Mouse (Mus musculus) thymus, adult 2 months (tissue): Measurements from ENCODE around the gene Sept9. TPM values are rescaled to one million over a fixed set of nuclear protein-coding genes. Genes with fewer than 3 reads are reported as not detected.

Experiments
- DNase-seq: peaks from one replicate; pipeline ENCODE4 v3.0.0; 2021
- H3K27ac ChIP-seq: fragments of 200-500 bp; 2 replicates; pipeline ENCODE4 v1.5.1; 2012; ENCODE audit warnings: low read length, control low read depth; ENCODE audit not compliant: control insufficient read depth, insufficient read depth
- H3K27me3 ChIP-seq: fragments of 200-500 bp; 2 replicates; pipeline ENCODE4 v1.6.1; 2012; ENCODE audit warnings: mild to moderate bottlenecking, low read length, moderate library complexity, mixed read lengths; ENCODE audit not compliant: control insufficient read depth, insufficient read depth
- H3K36me3 ChIP-seq: fragments of 200-500 bp; 2 replicates; pipeline ENCODE4 v1.6.1; 2012; ENCODE audit warnings: mild to moderate bottlenecking, low read length, moderate library complexity; ENCODE audit not compliant: control insufficient read depth, insufficient read depth
- H3K4me1 ChIP-seq: fragments of 200-500 bp; replicated peaks from 2 replicates; pipeline ENCODE4 v1.6.1; 2012; ENCODE audit warnings: low read length; ENCODE audit not compliant: control insufficient read depth, insufficient read depth
- H3K4me3 ChIP-seq: fragments of 200-500 bp; 2 replicates; pipeline ENCODE4 v1.5.1; 2012; ENCODE audit warnings: mild to moderate bottlenecking, low read length, control low read depth, moderate library complexity; ENCODE audit not compliant: control insufficient read depth, insufficient read depth
- CTCF ChIP-seq: fragments of 200-500 bp; IDR thresholded peaks from 2 replicates; pipeline ENCODE4 v1.5.1; 2012; ENCODE audit warnings: mild to moderate bottlenecking, control low read depth, low read length, moderate library complexity, borderline replicate concordance; ENCODE audit not compliant: control insufficient read depth, poor library complexity, insufficient read depth; ENCODE audit errors: extremely low read depth
- POLR2A ChIP-seq: fragments of 200-500 bp; IDR thresholded peaks from 2 replicates; pipeline ENCODE4 v1.6.1; 2012; ENCODE audit warnings: mild to moderate bottlenecking, low read length, control low read depth, moderate library complexity; ENCODE audit not compliant: control insufficient read depth, poor library complexity, insufficient read depth; ENCODE audit errors: extremely low read depth
- WGBS: fragments of 180-500 bp; shearing (Covaris S2); methylation state at CpG from one replicate; pipeline ENCODE4 v1.1.7; 2018; 5-methylcytosine and 5-hydroxymethylcytosine counted together
- polyA plus RNA-seq: library from polyadenylated mRNA; depleted of rRNA; stranded (reverse); fragments of >200 nt; gene quantifications from 2 replicates; pipeline ENCODE4 v1.2.3, GENCODE M21; 2012

The Sept9 gene
- polyA plus RNA-seq, 1 experiment = 113 TPM

GRCm38 (mm10) chr11:117296116-117296499 is 96.6 kb downstream of the Sept9 start:
- Histone ChIP-seq H3K27ac (no peak overlapping the region), H3K36me3 (peaks cover 7% of the 10 kb centered on the region; the same call in 1 of the 2 replicates), H3K4me3 (no peak overlapping the region), H3K27me3 (no peaks in the 10 kb centered on the region), H3K4me1 (peaks cover 88% of the 10 kb centered on the region)
- 88% methylated on average over 4 of the region's 4 CpGs for WGBS
- DNase-seq = no peak
- TF ChIP-seq CTCF = no peak
- TF ChIP-seq POLR2A = no peak

- no peak for DNase-seq
- H3K4me1 ChIP-seq = peaks cover 86% of the 10 kb centered on the region
- H3K27me3 ChIP-seq = no peaks in the 10 kb centered on the region
- no peak for TF ChIP-seq CTCF
- TF ChIP-seq POLR2A = no peak
- H3K36me3 ChIP-seq = peaks cover 2% of the 10 kb centered on the region; the same call in 1 of the 2 replicates
- H3K4me3 ChIP-seq = no peak overlapping the region
- WGBS = 78% methylated on average over 14 of the region's 14 CpGs
- H3K27ac ChIP-seq = no peak overlapping the region
These were observed 97.2 kb downstream of the Sept9 start for GRCm38 (mm10) chr11:117296500-117297189.

- Histone ChIP-seq H3K36me3 (no peaks in the 10 kb centered on the region), H3K27me3 (no peaks in the 10 kb centered on the region), H3K27ac (no peak overlapping the region), H3K4me3 (no peak overlapping the region), H3K4me1 (peaks cover 83% of the 10 kb centered on the region)
- TF ChIP-seq POLR2A (no peak), CTCF (no peak)
- WGBS = 85% methylated on average over 3 of the region's 3 CpGs
- no peak for DNase-seq
These were observed 97.8 kb downstream of the Sept9 start for GRCm38 (mm10) chr11:117297190-117297829.

- H3K4me3 ChIP-seq = no peak overlapping the region
- DNase-seq = no peak
- H3K27ac ChIP-seq = peak overlapping the region; percentile 91
- H3K27me3 ChIP-seq = no peaks in the 10 kb centered on the region
- no peaks in the 10 kb centered on the region for H3K36me3 ChIP-seq
- TF ChIP-seq POLR2A (no peak), CTCF (no peak)
- WGBS = 3% methylated on average over 6 of the region's 6 CpGs
- H3K4me1 ChIP-seq = peaks cover 78% of the 10 kb centered on the region
These were observed 100.3 kb downstream of the Sept9 start for GRCm38 (mm10) chr11:117299741-117300140.

GRCm38 (mm10) chr11:117300809-117301208 is 101.3 kb downstream of the Sept9 start:
- peak overlapping the region; percentile 91 for H3K27ac ChIP-seq
- no peaks in the 10 kb centered on the region for H3K36me3 ChIP-seq
- no peaks in the 10 kb centered on the region for H3K27me3 ChIP-seq
- 93% methylated on average over 4 of the region's 4 CpGs for WGBS
- TF ChIP-seq CTCF (peak; percentile 79; the same call in 1 of the 2 replicates), POLR2A (no peak)
- no peak overlapping the region for H3K4me3 ChIP-seq
- no peak for DNase-seq
- peaks cover 72% of the 10 kb centered on the region for H3K4me1 ChIP-seq

- TF ChIP-seq POLR2A (no peak), CTCF (no peak)
- Histone ChIP-seq H3K27me3 (no peaks in the 10 kb centered on the region), H3K27ac (peak overlapping the region; percentile 87), H3K36me3 (no peaks in the 10 kb centered on the region), H3K4me1 (peaks cover 72% of the 10 kb centered on the region), H3K4me3 (no peak overlapping the region)
- 30% methylated on average over 6 of the region's 6 CpGs for WGBS
- DNase-seq = no peak
These were observed 102.3 kb downstream of the Sept9 start for GRCm38 (mm10) chr11:117301716-117302115.
